Mouse (Mus musculus): ENCODE results near the gene Lmod1.

GRCm38 (mm10) chr1:135359071-135359470, 34.5 kb downstream of the Lmod1 start:
- TF ChIP-seq CTCF (IDR thresholded peaks at IDR 0.05; ENCODE audit: borderline replicate concordance, control insufficient read depth, extremely low read depth, insufficient read depth, low read length, poor library complexity): no peak
- TF ChIP-seq POLR2A (IDR thresholded peaks at IDR 0.05; ENCODE audit: control insufficient read depth, extremely low read depth, insufficient read depth, low read length, poor library complexity): no peak

Data from thymus, adult 2 months (tissue).